Mouse (Mus musculus) forebrain, embryonic 11.5 days (tissue): ENCODE data around the gene Pkd1l3. TPM values are rescaled to one million over a fixed set of nuclear protein-coding genes. Genes with fewer than 3 reads are reported as not detected.

ENCODE experiments used
- ATAC-seq: fragments of 200-750 bp; cut with Nextera tagmentation; replicated peaks from 2 replicates; pipeline ENCODE4 v1.8.0; 2017; ENCODE audit warnings: moderate TSS enrichment; ENCODE audit not compliant: low FRiP score
- DNase-seq: peaks from one replicate; pipeline ENCODE4 v3.0.0-alpha.2; 2017; ENCODE audit warnings: low spot score
- H3K27ac ChIP-seq: fragments of 300-500 bp; sonication (generic); 2 replicates; pipeline ENCODE4 v1.5.1; 2014; ENCODE audit warnings: low read depth, low read length
- H3K27me3 ChIP-seq: fragments of 300-500 bp; sonication (generic); 2 replicates; pipeline ENCODE4 v1.6.1; 2014; ENCODE audit warnings: mild to moderate bottlenecking, low read length, mixed read lengths; ENCODE audit not compliant: control insufficient read depth, insufficient read depth
- H3K36me3 ChIP-seq: fragments of 300-500 bp; sonication (generic); 2 replicates; pipeline ENCODE4 v1.6.1; 2014; ENCODE audit warnings: mild to moderate bottlenecking, low read length, moderate library complexity, mixed read lengths; ENCODE audit not compliant: control insufficient read depth, insufficient read depth
- H3K4me1 ChIP-seq: fragments of 300-500 bp; sonication (generic); replicated peaks from 2 replicates; pipeline ENCODE4 v1.6.1; 2014; ENCODE audit warnings: low read length, mixed read lengths; ENCODE audit not compliant: control insufficient read depth, insufficient read depth
- H3K4me2 ChIP-seq: fragments of 300-500 bp; sonication (generic); 2 replicates; pipeline ENCODE4 v1.6.1; 2014; ENCODE audit warnings: low read depth, mild to moderate bottlenecking, low read length, moderate library complexity, mixed read lengths; ENCODE audit not compliant: severe bottlenecking
- H3K4me3 ChIP-seq: fragments of 300-500 bp; sonication (generic); 2 replicates; pipeline ENCODE4 v1.5.1; 2014; ENCODE audit warnings: low read depth, low read length
- H3K9ac ChIP-seq: fragments of 300-500 bp; sonication (generic); 2 replicates; pipeline ENCODE4 v1.6.1; 2014; ENCODE audit warnings: low read length
- H3K9me3 ChIP-seq: fragments of 300-500 bp; sonication (generic); 2 replicates; pipeline ENCODE4 v1.6.1; 2016; ENCODE audit warnings: low read length, mixed read lengths; ENCODE audit not compliant: control insufficient read depth
- WGBS: fragments of 180-500 bp; shearing (Covaris S2); extraction: QIAGEN DNeasy Blood & Tissue Kit; methylation state at CpG from one replicate; pipeline ENCODE4 v1.1.7; 2014; 5-methylcytosine and 5-hydroxymethylcytosine counted together
- polyA plus RNA-seq: library from polyadenylated mRNA; unstranded; fragments of >200 nt; fragmentation: Nextera tagmentation; extraction: Ambion mirVana; gene quantifications from 2 replicates; pipeline ENCODE4 v1.2.1, GENCODE M21; 2014

Gene Pkd1l3
- polyA plus RNA-seq, 1 experiment from 2014 or later, result 0.05 TPM

GRCm38 (mm10) chr8:109608271-109609152 is 5.8 kb upstream of the Pkd1l3 start, which contains the start of gene Dhodh:
Dhodh (minus strand) TSS chr8:109608673.
- no peaks in the 10 kb centered on the region for H3K9me3 ChIP-seq
- under 1% methylated on average over 42 of the region's 42 CpGs for WGBS
- ATAC-seq (peak; percentile 99), DNase-seq (peak; percentile 97)
- peak within 1 kb of the TSS; percentile 97 for H3K27ac ChIP-seq
- H3K9ac ChIP-seq, result peak within 1 kb of the TSS; percentile 84
- no peaks in the 10 kb centered on the region for H3K27me3 ChIP-seq
- peak within 1 kb of the TSS; percentile 62 for H3K4me3 ChIP-seq
- H3K36me3 ChIP-seq, result no peaks in the 10 kb centered on the region; the same call in 1 of the 2 replicates
- no peaks in the 10 kb centered on the region; the same call in 1 of the 2 replicates for H3K4me1 ChIP-seq
- peak within 1 kb of the TSS; percentile 76 for H3K4me2 ChIP-seq

GRCm38 (mm10) chr8:109609153-109609502 is 5.2 kb upstream of the Pkd1l3 start:
- Histone ChIP-seq H3K36me3 (no peaks in the 10 kb centered on the region; the same call in 1 of the 2 replicates), H3K9me3 (no peaks in the 10 kb centered on the region), H3K4me2 (peak overlapping the region; percentile 76), H3K4me3 (peak overlapping the region; percentile 62), H3K4me1 (no peaks in the 10 kb centered on the region; the same call in 1 of the 2 replicates), H3K27me3 (no peaks in the 10 kb centered on the region), H3K9ac (peak overlapping the region; percentile 84), H3K27ac (peak overlapping the region; percentile 97)
- 21% methylated on average over 5 of the region's 5 CpGs for WGBS
- ATAC-seq, result no peak
- DNase-seq, result no peak

GRCm38 (mm10) chr8:109615569-109615968 is 1.3 kb downstream of the Pkd1l3 start:
- no peak for DNase-seq
- Histone ChIP-seq H3K27ac (no peak overlapping the region), H3K9ac (no peak overlapping the region), H3K27me3 (no peaks in the 10 kb centered on the region), H3K4me1 (no peaks in the 10 kb centered on the region), H3K9me3 (no peaks in the 10 kb centered on the region), H3K4me2 (no peak overlapping the region), H3K4me3 (no peak overlapping the region), H3K36me3 (no peaks in the 10 kb centered on the region)
- 87% methylated on average over 3 of the region's 3 CpGs for WGBS
- ATAC-seq, result no peak

- WGBS, result 75% methylated on average over 6 of the region's 6 CpGs
- H3K27ac ChIP-seq, result no peak overlapping the region
- no peaks in the 10 kb centered on the region for H3K36me3 ChIP-seq
- no peak overlapping the region for H3K4me3 ChIP-seq
- no peak overlapping the region for H3K4me2 ChIP-seq
- DNase-seq, result no peak
- H3K9ac ChIP-seq, result no peak overlapping the region
- ATAC-seq, result no peak
- H3K4me1 ChIP-seq, result no peaks in the 10 kb centered on the region
- no peaks in the 10 kb centered on the region; the same call in 1 of the 2 replicates for H3K9me3 ChIP-seq
- no peaks in the 10 kb centered on the region for H3K27me3 ChIP-seq
Observed at GRCm38 (mm10) chr8:109628638-109629037, 14.3 kb downstream of the Pkd1l3 start.

- Histone ChIP-seq H3K4me2 (no peak overlapping the region), H3K27ac (no peak overlapping the region), H3K27me3 (no peaks in the 10 kb centered on the region), H3K4me3 (no peak overlapping the region), H3K36me3 (no peaks in the 10 kb centered on the region), H3K4me1 (no peaks in the 10 kb centered on the region), H3K9ac (no peak overlapping the region), H3K9me3 (no peaks in the 10 kb centered on the region)
- ATAC-seq, result no peak
- no peak for DNase-seq
- WGBS, result 84% methylated on average over 5 of the region's 5 CpGs
Observed at GRCm38 (mm10) chr8:109632498-109632897, 18.2 kb downstream of the Pkd1l3 start.

- WGBS, result 92% methylated on average over 8 of the region's 8 CpGs
- DNase-seq (no peak), ATAC-seq (no peak)
- no peak overlapping the region for H3K4me3 ChIP-seq
- H3K27ac ChIP-seq, result no peak overlapping the region
- no peak overlapping the region for H3K9ac ChIP-seq
- H3K36me3 ChIP-seq, result no peaks in the 10 kb centered on the region
- H3K4me2 ChIP-seq, result no peak overlapping the region
- H3K27me3 ChIP-seq, result no peaks in the 10 kb centered on the region
- H3K9me3 ChIP-seq, result no peaks in the 10 kb centered on the region
- H3K4me1 ChIP-seq, result no peaks in the 10 kb centered on the region
Observed at GRCm38 (mm10) chr8:109635146-109635545, 20.8 kb downstream of the Pkd1l3 start.

GRCm38 (mm10) chr8:109638851-109639250 is 24.5 kb downstream of the Pkd1l3 start:
- WGBS, result 85% methylated on average over 5 of the region's 5 CpGs
- ATAC-seq, result no peak
- H3K4me3 ChIP-seq, result no peak overlapping the region
- no peak overlapping the region for H3K4me2 ChIP-seq
- no peaks in the 10 kb centered on the region for H3K36me3 ChIP-seq
- no peak for DNase-seq
- no peaks in the 10 kb centered on the region for H3K9me3 ChIP-seq
- no peak overlapping the region for H3K9ac ChIP-seq
- H3K27ac ChIP-seq, result no peak overlapping the region
- H3K4me1 ChIP-seq, result no peaks in the 10 kb centered on the region
- no peaks in the 10 kb centered on the region for H3K27me3 ChIP-seq

- no peaks in the 10 kb centered on the region for H3K27me3 ChIP-seq
- no peak overlapping the region for H3K27ac ChIP-seq
- WGBS, result 67% methylated on average over 7 of the region's 7 CpGs
- H3K36me3 ChIP-seq, result no peaks in the 10 kb centered on the region
- no peak overlapping the region for H3K9ac ChIP-seq
- no peak for ATAC-seq
- DNase-seq, result no peak
- no peak overlapping the region for H3K4me3 ChIP-seq
- no peaks in the 10 kb centered on the region for H3K4me1 ChIP-seq
- H3K9me3 ChIP-seq, result no peaks in the 10 kb centered on the region
- no peak overlapping the region for H3K4me2 ChIP-seq
Observed at GRCm38 (mm10) chr8:109640410-109640809, 26.1 kb downstream of the Pkd1l3 start.

- Histone ChIP-seq H3K27ac (no peak overlapping the region), H3K9me3 (no peaks in the 10 kb centered on the region), H3K36me3 (no peaks in the 10 kb centered on the region), H3K27me3 (no peaks in the 10 kb centered on the region), H3K9ac (no peak overlapping the region), H3K4me3 (no peak overlapping the region), H3K4me1 (no peaks in the 10 kb centered on the region), H3K4me2 (no peak overlapping the region)
- DNase-seq, result no peak
- no peak for ATAC-seq
- 81% methylated on average over 5 of the region's 5 CpGs for WGBS
Observed at GRCm38 (mm10) chr8:109641236-109641635, 26.9 kb downstream of the Pkd1l3 start.
